Mouse (Mus musculus) hindbrain, embryonic 13.5 days (tissue): ENCODE results near the gene Alms1. TPM values are rescaled to one million over a fixed set of nuclear protein-coding genes. Genes with fewer than 3 reads are reported as not detected.
"Not testable (repeated sequence)": the region's sequence is repeated elsewhere in the genome, so short reads cannot be mapped to it uniquely, and the experiment has no call there.

Experiments
- ATAC-seq: fragments of 200-750 bp; cut with Nextera tagmentation; 2 replicates; pipeline ENCODE4 v1.8.0; 2017; ENCODE audit warnings: moderate TSS enrichment; ENCODE audit not compliant: low FRiP score
- H3K27ac ChIP-seq: fragments of 300-500 bp; sonication (generic); 2 replicates; pipeline ENCODE4 v1.5.1; 2015; ENCODE audit warnings: inconsistent platforms, mild to moderate bottlenecking, moderate library complexity
- H3K27me3 ChIP-seq: fragments of 300-500 bp; sonication (generic); 2 replicates; pipeline ENCODE4 v1.6.1; 2015; ENCODE audit warnings: mild to moderate bottlenecking, inconsistent platforms
- H3K36me3 ChIP-seq: fragments of 300-500 bp; sonication (generic); 2 replicates; pipeline ENCODE4 v1.6.1; 2015; ENCODE audit warnings: mild to moderate bottlenecking, inconsistent platforms
- H3K4me1 ChIP-seq: fragments of 300-500 bp; sonication (generic); replicated peaks from 2 replicates; pipeline ENCODE4 v1.6.1; 2015; ENCODE audit warnings: inconsistent platforms
- H3K4me2 ChIP-seq: fragments of 300-500 bp; sonication (generic); 2 replicates; pipeline ENCODE4 v1.6.1; 2015; ENCODE audit warnings: inconsistent platforms, mild to moderate bottlenecking, moderate library complexity
- H3K4me3 ChIP-seq: fragments of 300-500 bp; sonication (generic); 2 replicates; pipeline ENCODE4 v1.5.1; 2015; ENCODE audit warnings: mild to moderate bottlenecking, inconsistent platforms
- H3K9ac ChIP-seq: fragments of 300-500 bp; sonication (generic); 2 replicates; pipeline ENCODE4 v1.6.1; 2015; ENCODE audit warnings: mild to moderate bottlenecking, inconsistent platforms
- H3K9me3 ChIP-seq: fragments of 300-500 bp; sonication (generic); 2 replicates; pipeline ENCODE4 v1.6.1; 2016; ENCODE audit warnings: inconsistent platforms
- WGBS: fragments of 180-500 bp; shearing (Covaris S2); methylation state at CpG from one replicate; pipeline ENCODE4 v1.1.7; 2015; 5-methylcytosine and 5-hydroxymethylcytosine counted together
- polyA plus RNA-seq: library from polyadenylated mRNA; unstranded; fragments of >200 nt; fragmentation: Nextera tagmentation; extraction: Ambion mirVana; gene quantifications from 2 replicates; pipeline ENCODE4 v1.2.1, GENCODE M21; 2015

The Alms1 gene
- polyA plus RNA-seq, 1 experiment from 2014 or later, result 6.1 TPM

DNA sequence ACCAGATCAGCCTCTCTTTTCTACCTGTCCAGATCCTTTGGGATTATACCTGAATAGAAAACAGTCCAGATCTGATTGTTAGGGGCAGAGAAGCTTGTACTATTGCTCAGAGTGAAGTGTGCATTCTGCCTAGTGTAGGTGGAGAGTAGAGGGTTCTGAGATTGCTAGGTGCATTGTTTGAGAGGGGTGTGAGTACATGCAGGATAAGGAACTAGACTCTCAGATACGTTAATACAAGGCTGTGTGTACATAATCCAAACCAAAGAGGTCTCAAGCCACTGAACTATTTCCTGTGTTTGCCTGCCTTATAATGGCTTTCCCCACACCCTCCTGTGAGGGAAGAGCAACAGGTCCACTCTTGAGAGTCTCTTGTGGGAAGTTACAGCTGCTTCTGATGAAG, 12.0 kb downstream of the Alms1 start:
- Histone ChIP-seq H3K4me2 (no peak overlapping the region), H3K36me3 (peaks cover 5% of the 10 kb centered on the region; the same call in 1 of the 2 replicates), H3K27me3 (no peaks in the 10 kb centered on the region), H3K4me3 (no peak overlapping the region), H3K27ac (no peak overlapping the region), H3K9ac (no peak overlapping the region), H3K9me3 (no peaks in the 10 kb centered on the region), H3K4me1 (no peaks in the 10 kb centered on the region)
- ATAC-seq, result no peak
- 81% methylated on average over 1 of the region's 1 CpGs for WGBS

DNA sequence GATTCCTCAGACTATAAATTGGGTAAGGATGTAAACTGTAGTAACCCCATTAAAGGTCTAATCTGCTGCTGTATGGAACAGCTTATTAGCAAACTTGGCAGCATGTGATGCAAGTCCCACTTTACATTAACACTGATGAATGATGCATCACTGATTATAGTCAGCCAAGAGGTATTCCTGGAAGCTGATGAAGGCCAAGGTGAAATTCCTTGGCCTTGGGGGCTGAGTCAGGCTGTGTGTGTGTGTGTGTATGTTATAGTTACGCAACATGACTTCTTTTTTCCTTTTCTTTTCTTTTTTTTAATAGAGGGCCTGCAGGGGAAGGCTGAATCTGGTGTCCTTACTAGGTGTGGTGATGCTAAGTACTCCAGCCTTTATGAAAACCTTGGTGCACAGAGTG, 23.2 kb downstream of the Alms1 start:
- Histone ChIP-seq H3K4me1 (no peaks in the 10 kb centered on the region), H3K9ac (no peak overlapping the region), H3K27ac (no peak overlapping the region), H3K9me3 (no peaks in the 10 kb centered on the region), H3K36me3 (peaks cover 47% of the 10 kb centered on the region), H3K4me3 (no peak overlapping the region), H3K27me3 (no peaks in the 10 kb centered on the region), H3K4me2 (no peak overlapping the region)
- no peak for ATAC-seq
- WGBS, result 96% methylated on average over 1 of the region's 1 CpGs

DNA sequence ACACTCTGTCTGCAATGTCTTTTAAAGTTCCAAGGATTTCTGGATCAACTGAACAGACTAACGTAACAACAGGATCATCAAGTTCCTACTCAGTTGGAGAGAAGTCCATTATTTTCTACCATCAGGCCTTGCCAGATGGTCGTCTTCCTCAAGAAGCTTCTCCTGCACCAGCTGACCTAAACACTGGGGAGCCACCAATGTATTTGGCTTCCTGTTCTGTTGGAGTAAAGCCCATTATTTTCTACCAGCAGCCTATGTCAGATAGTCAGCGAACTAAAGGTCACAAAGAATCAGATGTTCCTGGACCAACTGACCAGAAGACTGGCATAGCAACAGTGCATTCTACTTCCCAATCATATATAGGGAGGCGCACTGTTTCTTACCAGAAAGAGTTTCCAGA, 33.5 kb downstream of the Alms1 start:
- peaks cover 75% of the 10 kb centered on the region for H3K36me3 ChIP-seq
- H3K27ac ChIP-seq, result no peak overlapping the region
- WGBS, result 95% methylated on average over 4 of the region's 4 CpGs
- H3K9ac ChIP-seq, result no peak overlapping the region
- ATAC-seq, result no peak
- H3K27me3 ChIP-seq, result no peaks in the 10 kb centered on the region
- H3K9me3 ChIP-seq, result no peaks in the 10 kb centered on the region
- H3K4me2 ChIP-seq, result no peak overlapping the region
- H3K4me3 ChIP-seq, result no peak overlapping the region
- H3K4me1 ChIP-seq, result no peaks in the 10 kb centered on the region

DNA sequence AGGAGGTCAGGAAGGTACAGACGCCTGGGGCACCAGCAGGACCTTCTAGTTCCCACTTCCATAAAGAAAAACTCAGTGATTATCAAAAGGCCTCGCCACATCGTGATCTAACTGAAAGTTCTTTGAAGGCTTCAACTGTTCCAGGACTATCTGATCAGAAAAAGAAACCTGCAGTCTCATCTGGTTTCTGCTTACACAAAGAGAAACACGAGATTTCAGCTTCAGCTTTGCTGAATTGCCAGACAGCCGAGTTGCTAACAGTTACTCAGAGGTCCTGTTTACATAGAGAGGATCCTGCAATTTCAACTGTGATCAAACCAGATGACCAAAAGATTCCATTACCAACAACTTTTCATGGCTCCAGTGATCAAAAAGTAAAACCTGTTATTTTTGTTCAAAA, 34.3 kb downstream of the Alms1 start:
- no peak overlapping the region for H3K9ac ChIP-seq
- no peak overlapping the region for H3K4me3 ChIP-seq
- WGBS, result 95% methylated on average over 5 of the region's 5 CpGs
- no peak for ATAC-seq
- H3K4me2 ChIP-seq, result no peak overlapping the region
- H3K36me3 ChIP-seq, result peaks cover 72% of the 10 kb centered on the region
- H3K27me3 ChIP-seq, result no peaks in the 10 kb centered on the region
- no peaks in the 10 kb centered on the region for H3K4me1 ChIP-seq
- H3K27ac ChIP-seq, result no peak overlapping the region
- H3K9me3 ChIP-seq, result no peaks in the 10 kb centered on the region

DNA sequence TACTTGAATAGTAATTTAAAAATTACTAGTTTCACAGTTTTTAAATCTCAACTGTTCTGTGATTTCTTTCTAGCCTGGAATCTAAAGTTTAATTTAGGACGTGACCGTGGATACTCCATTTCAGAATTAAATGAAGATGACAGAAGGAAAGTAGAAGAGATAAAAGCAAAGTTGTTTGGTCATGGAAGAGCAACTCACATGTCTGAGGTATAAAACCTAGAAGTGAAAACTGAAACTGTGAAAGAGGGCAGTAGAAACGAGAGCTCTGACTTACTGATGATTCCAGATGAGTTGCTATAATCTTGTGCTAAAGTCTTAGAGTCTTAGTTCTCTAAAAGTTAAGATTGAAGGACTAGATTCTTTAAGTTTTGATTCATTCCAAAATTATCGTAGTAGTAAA, 37.2 kb downstream of the Alms1 start:
- H3K27me3 ChIP-seq, result no peaks in the 10 kb centered on the region
- no peaks in the 10 kb centered on the region for H3K9me3 ChIP-seq
- ATAC-seq, result no peak
- H3K4me3 ChIP-seq, result no peak overlapping the region
- no peaks in the 10 kb centered on the region for H3K4me1 ChIP-seq
- H3K4me2 ChIP-seq, result no peak overlapping the region
- H3K36me3 ChIP-seq, result peaks cover 79% of the 10 kb centered on the region
- 97% methylated on average over 4 of the region's 4 CpGs for WGBS
- no peak overlapping the region for H3K9ac ChIP-seq
- no peak overlapping the region for H3K27ac ChIP-seq

DNA sequence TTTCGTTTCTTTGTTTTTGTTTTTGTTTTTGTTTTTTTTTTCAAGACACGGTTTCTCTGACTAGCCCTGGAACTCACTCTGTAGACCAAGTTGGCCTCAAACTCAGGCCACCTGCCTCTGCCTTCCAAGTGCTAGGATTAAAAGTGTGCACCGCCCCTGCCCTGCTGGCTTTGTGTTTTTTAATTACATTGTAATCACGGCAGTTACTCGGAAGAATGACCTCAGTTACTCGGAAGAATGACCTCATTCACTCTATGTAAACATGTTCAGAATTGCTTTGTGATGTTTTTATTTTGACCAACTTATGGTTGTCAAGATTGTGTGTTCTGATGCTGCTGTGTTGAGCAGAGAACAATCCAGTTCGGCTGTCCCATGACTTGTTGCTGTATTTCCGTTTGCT, 45.8 kb downstream of the Alms1 start:
- WGBS, result 44% methylated on average over 8 of the region's 8 CpGs
- H3K27me3 ChIP-seq, result no peaks in the 10 kb centered on the region
- ATAC-seq, result no peak
- no peak overlapping the region for H3K4me2 ChIP-seq
- no peaks in the 10 kb centered on the region for H3K4me1 ChIP-seq
- H3K4me3 ChIP-seq, result no peak overlapping the region
- H3K9me3 ChIP-seq, result no peaks in the 10 kb centered on the region
- peaks cover 30% of the 10 kb centered on the region for H3K36me3 ChIP-seq
- no peak overlapping the region for H3K27ac ChIP-seq
- no peak overlapping the region for H3K9ac ChIP-seq

DNA sequence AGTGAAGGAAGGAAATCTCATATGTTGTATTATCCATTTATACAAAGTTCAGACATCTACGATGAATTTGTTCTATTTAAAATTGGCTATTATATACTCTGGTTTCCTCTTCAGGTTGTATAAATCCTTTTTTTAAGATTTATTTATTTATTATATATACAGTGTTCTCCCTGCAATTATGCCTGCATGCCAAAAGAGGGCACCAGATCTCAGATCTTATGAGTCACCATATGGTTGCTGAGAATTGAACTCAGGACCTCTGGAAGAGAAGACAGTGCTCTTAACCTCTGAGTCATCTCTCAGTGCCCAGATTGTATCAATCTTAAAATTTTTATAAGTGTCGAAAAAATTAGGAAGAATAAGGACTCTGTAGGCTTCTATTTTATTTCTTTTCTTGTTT, 65.9 kb downstream of the Alms1 start:
- Histone ChIP-seq H3K4me1 (no peaks in the 10 kb centered on the region), H3K9me3 (no peaks in the 10 kb centered on the region), H3K9ac (no peak overlapping the region), H3K36me3 (peaks cover 20% of the 10 kb centered on the region), H3K4me3 (no peak overlapping the region), H3K27me3 (no peaks in the 10 kb centered on the region), H3K4me2 (no peak overlapping the region), H3K27ac (no peak overlapping the region)
- WGBS, result 96% methylated on average over 2 of the region's 2 CpGs
- ATAC-seq, result no peak

DNA sequence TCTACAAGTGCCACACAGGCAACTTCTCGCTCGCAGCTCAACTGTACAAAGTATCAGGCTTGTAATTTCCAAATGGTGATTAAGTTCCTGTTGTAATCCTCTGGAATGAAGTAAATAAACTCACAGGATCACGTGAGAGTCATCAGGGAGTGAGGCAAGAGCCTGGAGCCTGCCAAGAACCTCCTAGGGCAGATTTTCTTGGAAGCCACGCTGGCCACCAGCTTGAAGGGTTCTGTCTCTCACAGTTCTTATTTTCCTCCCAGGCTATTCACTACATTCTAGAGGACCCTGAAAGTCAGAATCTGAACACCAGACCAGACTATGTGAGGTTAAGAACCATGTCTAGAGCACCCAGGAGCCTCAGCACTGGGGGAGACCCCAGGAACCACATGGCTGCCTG, 114.6 kb downstream of the Alms1 start:
- H3K9ac ChIP-seq, H3K27ac ChIP-seq, ATAC-seq, H3K4me3 ChIP-seq, H3K27me3 ChIP-seq, H3K36me3 ChIP-seq, H3K4me1 ChIP-seq, H3K9me3 ChIP-seq, H3K4me2 ChIP-seq: not testable (repeated sequence)
- WGBS, result 94% methylated on average over 2 of the region's 4 CpGs

DNA sequence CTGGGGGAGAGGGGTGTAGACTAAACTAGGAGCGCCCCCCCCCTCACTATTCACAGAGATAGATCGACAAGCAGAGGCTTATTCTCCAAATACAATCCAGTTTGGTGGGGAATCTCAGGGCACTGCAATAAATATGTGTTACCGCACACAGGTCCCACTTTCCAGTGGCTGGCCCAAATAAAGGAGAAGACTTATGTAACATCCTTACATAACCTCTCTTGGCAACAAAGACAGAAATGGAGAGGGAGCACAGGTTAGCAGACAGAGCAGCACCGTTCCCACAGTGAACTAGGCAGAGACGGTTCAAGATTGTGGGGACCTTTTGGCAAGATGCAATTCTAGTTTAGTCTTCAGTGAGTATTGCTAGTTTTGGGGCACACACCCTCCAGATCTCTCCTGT, 121.9 kb downstream of the Alms1 start:
- H3K27me3 ChIP-seq, H3K27ac ChIP-seq, H3K4me1 ChIP-seq, H3K36me3 ChIP-seq, H3K4me2 ChIP-seq, H3K9ac ChIP-seq, H3K4me3 ChIP-seq, ATAC-seq, H3K9me3 ChIP-seq: not testable (repeated sequence)
- 100% methylated on average over 3 of the region's 5 CpGs for WGBS

DNA sequence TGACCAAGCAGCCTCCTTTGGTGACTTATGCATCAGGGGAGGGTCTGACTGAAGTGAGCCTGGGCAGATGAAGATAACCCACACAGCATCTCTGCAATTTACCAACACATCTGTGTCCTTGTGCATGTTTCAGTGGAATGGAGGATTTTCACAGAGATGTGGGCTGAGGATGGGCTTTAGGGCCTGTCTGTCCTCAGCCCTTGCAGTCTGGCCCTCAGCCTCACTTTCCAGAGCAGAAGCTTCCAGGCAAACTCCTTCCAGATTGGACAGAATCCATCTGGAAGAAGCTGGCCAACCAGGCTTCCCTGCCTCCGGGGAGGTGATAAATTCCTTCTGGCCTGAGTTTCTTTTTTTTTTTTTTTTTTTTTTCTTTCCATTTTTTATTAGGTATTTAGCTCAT, 122.3 kb downstream of the Alms1 start:
- not testable (repeated sequence) for H3K4me1 ChIP-seq, H3K27ac ChIP-seq, H3K4me2 ChIP-seq, H3K9me3 ChIP-seq, ATAC-seq, H3K27me3 ChIP-seq, H3K36me3 ChIP-seq, H3K9ac ChIP-seq, H3K4me3 ChIP-seq
- WGBS, result 83% methylated on average over 1 of the region's 1 CpGs

DNA sequence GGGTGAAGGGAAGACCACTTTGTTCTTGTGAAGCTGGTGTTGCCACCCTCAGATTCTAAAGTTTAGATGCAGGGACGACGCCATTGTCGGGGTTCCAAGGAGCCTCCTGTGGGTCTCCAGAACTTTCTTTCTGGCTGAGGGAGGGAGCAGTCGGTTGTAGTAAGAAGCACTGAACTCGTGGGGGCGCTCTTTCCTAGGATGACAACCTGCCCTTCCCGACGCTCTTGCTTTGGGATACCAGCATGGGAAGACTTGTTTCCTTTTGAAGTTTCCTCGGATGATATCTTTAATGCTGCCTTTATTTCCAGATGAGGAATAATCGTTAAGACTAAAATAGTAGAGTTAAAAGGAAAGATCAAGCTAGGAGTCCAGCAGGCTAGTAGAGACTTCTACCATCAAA, 125.8 kb downstream of the Alms1 start, which contains the start of gene Nat8f7:
TSS of gene Nat8f7 (minus strand) at position 101 of the 400 bp plus-strand sequence.
- ATAC-seq, H3K36me3 ChIP-seq, H3K4me2 ChIP-seq, H3K9me3 ChIP-seq, H3K4me3 ChIP-seq, H3K27me3 ChIP-seq, H3K4me1 ChIP-seq, H3K9ac ChIP-seq, H3K27ac ChIP-seq: not testable (repeated sequence)
- WGBS, result 87% methylated on average over 10 of the region's 10 CpGs
